Mouse (Mus musculus) CD4-positive helper T cell, adult 2 months (primary cell): Measurements from ENCODE around the gene Mylk3.

ENCODE experiments used
- DNase-seq: peaks from one replicate; pipeline ENCODE4 v3.0.0-alpha.2; 2012; ENCODE audit warnings: low read depth, missing footprints, low spot score

Gene Mylk3

GRCm38 (mm10) chr8:85386205-85386604, at the start of gene Mylk3:
TSS of gene Mylk3 (minus strand) at chr8:85386345.
- DNase-seq: no peak

- no peak for DNase-seq
Observed at GRCm38 (mm10) chr8:85435736-85436135, 49.6 kb upstream of the Mylk3 start.

- DNase-seq: no peak
Observed at GRCm38 (mm10) chr8:85434817-85435216, 48.7 kb upstream of the Mylk3 start.

- DNase-seq: no peak
Observed at GRCm38 (mm10) chr8:85433017-85433393, 46.9 kb upstream of the Mylk3 start.

GRCm38 (mm10) chr8:85432168-85433016, 46.2 kb upstream of the Mylk3 start, which contains the start of gene 4921524J17Rik:
TSS of gene 4921524J17Rik (minus strand) at chr8:85432833.
- peak; percentile 99 for DNase-seq

- DNase-seq: peak; percentile 53
Observed at GRCm38 (mm10) chr8:85431281-85432167, 45.4 kb upstream of the Mylk3 start.

GRCm38 (mm10) chr8:85430801-85431200, 44.7 kb upstream of the Mylk3 start:
- DNase-seq: peak; percentile 17

- DNase-seq: peak; percentile 30
Observed at GRCm38 (mm10) chr8:85429219-85429618, 43.1 kb upstream of the Mylk3 start.

- peak; percentile 15 for DNase-seq
Observed at GRCm38 (mm10) chr8:85427026-85427425, 40.9 kb upstream of the Mylk3 start.

- no peak for DNase-seq
Observed at GRCm38 (mm10) chr8:85421329-85421728, 35.2 kb upstream of the Mylk3 start.

GRCm38 (mm10) chr8:85408526-85408925, 22.4 kb upstream of the Mylk3 start:
- no peak for DNase-seq

GRCm38 (mm10) chr8:85408053-85408505, 21.9 kb upstream of the Mylk3 start:
- DNase-seq: peak; percentile 51

GRCm38 (mm10) chr8:85405961-85406360, 19.8 kb upstream of the Mylk3 start:
- no peak for DNase-seq

- no peak for DNase-seq
Observed at GRCm38 (mm10) chr8:85405418-85405817, 19.3 kb upstream of the Mylk3 start.

- DNase-seq: no peak
Observed at GRCm38 (mm10) chr8:85398548-85398947, 12.4 kb upstream of the Mylk3 start.

- peak; percentile 15 for DNase-seq
Observed at GRCm38 (mm10) chr8:85397508-85397907, 11.4 kb upstream of the Mylk3 start.

- DNase-seq: no peak
Observed at GRCm38 (mm10) chr8:85396432-85397079, 10.4 kb upstream of the Mylk3 start.

- DNase-seq: no peak
Observed at GRCm38 (mm10) chr8:85395681-85396431, 9.7 kb upstream of the Mylk3 start.

GRCm38 (mm10) chr8:85395017-85395416, 8.9 kb upstream of the Mylk3 start:
- no peak for DNase-seq

GRCm38 (mm10) chr8:85393199-85393598, 7.1 kb upstream of the Mylk3 start:
- DNase-seq: no peak

GRCm38 (mm10) chr8:85391438-85391837, 5.3 kb upstream of the Mylk3 start:
- no peak for DNase-seq
